Mouse (Mus musculus) hindbrain, embryonic 14.5 days (tissue): Measurements from ENCODE around the gene Nrxn1. TPM values are rescaled to one million over a fixed set of nuclear protein-coding genes. Genes with fewer than 3 reads are reported as not detected.

Experiments
- ATAC-seq: fragments of 200-750 bp; cut with Nextera tagmentation; 2 replicates; pipeline ENCODE4 v1.8.0; 2017; ENCODE audit warnings: moderate number of reproducible peaks, mild to moderate bottlenecking, moderate TSS enrichment, moderate library complexity; ENCODE audit not compliant: low FRiP score
- DNase-seq: peaks from one replicate; pipeline ENCODE4 v3.0.0-alpha.2; 2015; ENCODE audit warnings: low spot score
- H3K27ac ChIP-seq: fragments of 300-500 bp; sonication (generic); 2 replicates; pipeline ENCODE4 v1.5.1; 2014; ENCODE audit warnings: mild to moderate bottlenecking, moderate library complexity
- H3K27me3 ChIP-seq: fragments of 300-500 bp; sonication (generic); 2 replicates; pipeline ENCODE4 v1.6.1; 2014; ENCODE audit warnings: mild to moderate bottlenecking, low read length, mixed read lengths; ENCODE audit not compliant: control insufficient read depth, insufficient read depth
- H3K36me3 ChIP-seq: fragments of 300-500 bp; sonication (generic); replicated peaks from 2 replicates; pipeline ENCODE4 v1.6.1; 2014; ENCODE audit not compliant: control insufficient read depth, insufficient read depth
- H3K4me1 ChIP-seq: fragments of 300-500 bp; sonication (generic); replicated peaks from 2 replicates; pipeline ENCODE4 v1.6.1; 2014; ENCODE audit warnings: antibody characterized with exemption, low read length, mixed read lengths; ENCODE audit not compliant: control insufficient read depth, insufficient read depth
- H3K4me2 ChIP-seq: fragments of 300-500 bp; sonication (generic); replicated peaks from 2 replicates; pipeline ENCODE4 v1.6.1; 2014; ENCODE audit warnings: mild to moderate bottlenecking, moderate library complexity
- H3K4me3 ChIP-seq: fragments of 300-500 bp; sonication (generic); replicated peaks from 2 replicates; pipeline ENCODE4 v1.5.1; 2014; ENCODE audit warnings: mild to moderate bottlenecking, low read length
- H3K9ac ChIP-seq: fragments of 300-500 bp; sonication (generic); 2 replicates; pipeline ENCODE4 v1.6.1; 2014
- H3K9me3 ChIP-seq: fragments of 300-500 bp; sonication (generic); 2 replicates; pipeline ENCODE4 v1.6.1; 2016; ENCODE audit warnings: low read length; ENCODE audit not compliant: control insufficient read depth
- WGBS: fragments of 180-500 bp; shearing (Covaris S2); extraction: QIAGEN DNeasy Blood & Tissue Kit; methylation state at CpG from one replicate; pipeline ENCODE4 v1.1.7; 2014; 5-methylcytosine and 5-hydroxymethylcytosine counted together
- polyA plus RNA-seq: library from polyadenylated mRNA; unstranded; fragments of >200 nt; fragmentation: Nextera tagmentation; extraction: Ambion mirVana; gene quantifications from 2 replicates; pipeline ENCODE4 v1.2.1, GENCODE M21; 2014

Gene Nrxn1
- polyA plus RNA-seq, 1 experiment from 2014 or later = 210 TPM

DNA sequence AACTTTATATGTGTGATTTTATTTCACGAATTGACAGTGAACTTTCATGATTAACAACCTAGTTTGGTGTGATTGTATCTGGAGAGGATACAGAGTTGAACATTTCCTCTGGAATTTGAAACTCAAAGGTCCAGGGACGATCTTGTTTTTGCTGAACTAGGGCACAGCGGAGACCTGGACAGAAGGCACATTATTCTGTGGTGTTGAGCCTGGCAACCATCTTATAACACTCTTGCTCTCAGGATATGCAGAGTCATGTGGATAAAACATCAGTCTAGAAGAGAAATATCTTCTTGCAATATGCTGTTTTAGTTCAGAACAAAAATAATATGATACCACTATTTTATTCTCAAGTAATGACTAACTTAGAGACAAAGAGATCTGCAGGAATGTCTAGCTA is 464.9 kb downstream of the Nrxn1 start:
- Histone ChIP-seq H3K4me3 (no peak overlapping the region), H3K9ac (no peak overlapping the region), H3K4me1 (0 out of 2 replicates have a peak, but pooled peaks cover 3% of the 10 kb centered on the region), H3K4me2 (no peak overlapping the region), H3K27ac (no peak overlapping the region), H3K36me3 (no peaks in the 10 kb centered on the region), H3K9me3 (no peaks in the 10 kb centered on the region), H3K27me3 (no peaks in the 10 kb centered on the region)
- ATAC-seq (no peak), DNase-seq (no peak)
- WGBS = 71% methylated on average over 3 of the region's 3 CpGs

DNA sequence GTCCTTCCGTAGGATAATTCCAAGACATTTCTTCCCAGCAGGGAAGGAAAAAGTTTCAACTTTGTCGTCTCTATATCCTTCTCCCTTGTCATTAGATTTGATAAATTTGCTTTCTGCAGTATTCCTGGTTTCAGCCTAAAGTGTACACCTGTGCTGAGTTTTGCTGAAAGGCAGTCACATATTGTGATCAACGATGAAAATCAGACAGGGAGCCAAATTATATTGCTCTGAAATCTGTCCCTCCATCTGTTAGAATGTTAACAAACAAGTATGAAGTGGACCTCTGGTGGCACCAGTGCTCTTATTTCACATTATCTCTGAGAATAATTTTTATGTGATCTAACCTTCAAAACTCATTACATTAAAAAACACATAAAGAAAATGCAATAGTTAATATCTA is 465.5 kb downstream of the Nrxn1 start:
- Histone ChIP-seq H3K36me3 (no peaks in the 10 kb centered on the region), H3K27ac (no peak overlapping the region), H3K4me1 (0 out of 2 replicates have a peak, but pooled peaks cover 3% of the 10 kb centered on the region), H3K4me3 (no peak overlapping the region), H3K9me3 (no peaks in the 10 kb centered on the region), H3K9ac (no peak overlapping the region), H3K4me2 (no peak overlapping the region), H3K27me3 (no peaks in the 10 kb centered on the region)
- no peak for DNase-seq
- 64% methylated on average over 3 of the region's 3 CpGs for WGBS
- no peak for ATAC-seq

DNA sequence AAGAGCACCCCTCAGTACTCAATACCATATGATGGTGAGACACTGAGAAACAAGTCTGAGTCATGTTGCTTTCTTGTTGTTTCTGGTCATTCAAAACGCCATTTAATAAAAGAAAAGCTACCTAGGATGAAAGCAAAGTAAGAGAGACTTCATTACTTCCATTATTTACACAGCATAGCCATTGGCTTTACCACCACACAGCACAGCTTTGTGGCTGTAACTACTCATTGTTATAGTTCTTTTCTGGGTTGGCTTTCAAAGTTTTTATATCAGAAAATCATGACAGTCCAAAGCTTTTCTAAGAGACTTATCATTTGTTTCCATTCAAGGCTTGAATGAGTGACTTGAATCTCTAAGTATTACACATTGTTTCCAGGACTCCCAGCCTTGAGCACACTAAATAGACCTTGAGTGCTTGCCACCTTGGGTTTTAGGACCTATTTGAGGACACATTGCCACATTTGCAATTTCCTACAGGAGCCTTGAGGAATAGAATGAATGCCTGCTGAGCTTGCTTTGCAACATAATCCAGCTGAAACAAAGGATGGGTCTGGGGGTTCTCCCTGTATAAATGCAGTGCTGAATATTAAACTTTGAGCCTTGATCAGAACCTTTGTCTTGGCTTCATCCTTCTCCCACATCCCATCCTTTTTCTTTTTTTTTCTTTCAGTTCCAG is 468.1 kb downstream of the Nrxn1 start:
- ATAC-seq = peak; percentile 19; the same call in 1 of the 2 replicates
- H3K4me3 ChIP-seq = no peak overlapping the region
- 22% methylated on average over 1 of the region's 1 CpGs for WGBS
- H3K4me1 ChIP-seq = 0 out of 2 replicates have a peak, but pooled peaks cover 3% of the 10 kb centered on the region
- no peaks in the 10 kb centered on the region for H3K36me3 ChIP-seq
- no peaks in the 10 kb centered on the region for H3K27me3 ChIP-seq
- no peak overlapping the region for H3K4me2 ChIP-seq
- no peaks in the 10 kb centered on the region for H3K9me3 ChIP-seq
- H3K9ac ChIP-seq = no peak overlapping the region
- no peak for DNase-seq
- H3K27ac ChIP-seq = no peak overlapping the region

DNA sequence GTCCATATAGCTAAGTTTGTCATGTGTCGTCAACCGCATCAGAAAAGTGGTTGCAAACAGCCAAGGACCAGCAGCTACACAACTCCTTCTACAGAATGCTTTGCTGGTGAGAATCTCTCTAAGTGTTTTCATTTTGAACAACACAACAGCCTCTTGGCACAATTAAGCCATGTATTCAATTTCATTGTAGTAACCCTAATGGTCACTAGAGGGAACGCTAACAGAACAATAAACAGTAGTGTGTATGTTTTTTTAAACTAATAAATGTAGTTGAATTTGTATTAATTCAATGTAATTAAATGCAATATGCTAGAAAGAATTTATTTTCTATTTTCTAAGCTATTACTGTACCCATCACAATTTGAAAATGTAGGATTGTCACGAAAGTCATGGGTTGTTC is 471.0 kb downstream of the Nrxn1 start:
- Histone ChIP-seq H3K9me3 (no peaks in the 10 kb centered on the region), H3K36me3 (no peaks in the 10 kb centered on the region), H3K27me3 (no peaks in the 10 kb centered on the region), H3K9ac (no peak overlapping the region), H3K27ac (no peak overlapping the region), H3K4me2 (no peak overlapping the region), H3K4me1 (no peaks in the 10 kb centered on the region), H3K4me3 (no peak overlapping the region)
- 91% methylated on average over 4 of the region's 4 CpGs for WGBS
- no peak for DNase-seq
- ATAC-seq = no peak

DNA sequence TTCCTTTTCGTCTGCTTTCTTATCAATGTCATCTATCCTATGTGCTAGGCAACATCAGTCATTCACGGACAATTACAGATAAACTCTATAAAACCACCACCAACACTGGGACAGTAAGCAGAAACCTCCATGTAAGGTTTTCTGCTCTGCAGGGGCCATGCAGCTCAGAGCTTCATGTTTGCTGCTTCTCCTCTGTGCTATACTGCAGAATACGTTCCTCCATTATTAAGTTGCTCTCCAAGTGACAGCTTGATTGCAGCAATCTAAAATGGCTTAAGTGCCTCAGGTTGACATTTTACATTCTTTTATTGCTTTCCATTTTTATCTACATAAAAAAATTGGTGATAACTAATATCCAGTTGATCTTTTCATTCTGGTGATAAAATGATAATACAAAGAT is 477.9 kb downstream of the Nrxn1 start:
- DNase-seq = no peak
- WGBS = 74% methylated on average over 3 of the region's 3 CpGs
- no peak overlapping the region for H3K27ac ChIP-seq

DNA sequence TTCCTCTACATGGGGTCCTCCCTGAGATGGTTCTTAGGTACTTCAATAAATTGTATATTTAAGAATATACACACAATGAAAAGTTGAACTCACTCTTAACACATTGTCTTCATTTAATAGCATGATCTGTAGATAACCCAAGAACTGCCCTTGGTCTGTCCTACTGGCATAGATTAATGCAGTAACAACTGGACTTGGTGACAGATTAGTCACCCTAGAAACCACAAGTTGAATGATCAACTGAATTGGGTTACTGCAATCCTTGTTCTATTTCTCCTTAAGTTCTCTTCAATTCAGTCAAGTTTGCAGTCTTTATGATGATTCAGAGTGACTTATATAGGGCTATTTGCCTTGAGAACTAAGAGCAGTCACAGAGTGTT is 485.5 kb downstream of the Nrxn1 start:
- H3K9ac ChIP-seq = no peak overlapping the region
- H3K4me3 ChIP-seq = no peak overlapping the region
- ATAC-seq (no peak), DNase-seq (no peak)
- H3K9me3 ChIP-seq = no peaks in the 10 kb centered on the region
- no peak overlapping the region for H3K27ac ChIP-seq
- H3K36me3 ChIP-seq = no peaks in the 10 kb centered on the region
- H3K4me1 ChIP-seq = no peaks in the 10 kb centered on the region
- no peaks in the 10 kb centered on the region for H3K27me3 ChIP-seq
- no peak overlapping the region for H3K4me2 ChIP-seq

More for the DNA sequence above, 477.9 kb downstream of the Nrxn1 start:
- H3K4me2 ChIP-seq = no peak overlapping the region
- no peaks in the 10 kb centered on the region for H3K27me3 ChIP-seq
- no peak overlapping the region for H3K4me3 ChIP-seq
- H3K9ac ChIP-seq = no peak overlapping the region
- no peaks in the 10 kb centered on the region for H3K9me3 ChIP-seq
- no peak for ATAC-seq
- H3K36me3 ChIP-seq = no peaks in the 10 kb centered on the region
- H3K4me1 ChIP-seq = no peaks in the 10 kb centered on the region

DNA sequence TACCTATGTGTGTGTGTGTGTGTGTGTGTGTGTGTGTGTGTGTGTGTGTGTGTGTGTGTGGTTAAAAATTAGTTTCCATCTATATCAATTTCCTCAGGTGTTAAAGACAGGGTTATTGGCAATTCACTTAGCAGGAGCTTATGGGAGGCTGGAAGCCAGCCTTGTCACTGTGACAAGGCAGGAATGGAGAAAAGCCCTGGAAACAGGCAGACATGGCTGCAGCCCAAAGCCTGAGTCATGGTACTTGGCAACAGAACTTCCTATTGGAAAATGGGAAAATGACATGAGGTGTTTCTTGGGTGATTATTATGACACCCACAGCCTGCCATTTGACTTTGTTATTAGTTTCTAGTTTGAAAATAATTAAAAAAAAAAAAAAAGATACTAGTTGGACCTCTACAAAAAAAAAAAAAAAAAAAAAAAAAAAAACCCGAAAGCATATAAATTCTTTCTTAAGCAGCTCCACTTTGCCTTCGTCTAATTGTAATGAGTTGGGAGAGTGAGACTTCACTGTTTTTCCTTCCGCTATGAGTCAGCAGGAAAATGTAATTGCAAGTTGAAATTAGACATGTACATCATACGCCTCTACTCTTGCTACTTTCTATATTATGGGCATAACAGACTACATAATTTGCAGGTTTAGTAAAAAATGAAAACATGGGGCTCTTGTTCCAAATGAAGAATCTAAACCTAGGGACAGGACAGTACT is 486.0 kb downstream of the Nrxn1 start:
- no peaks in the 10 kb centered on the region for H3K36me3 ChIP-seq
- no peak overlapping the region for H3K27ac ChIP-seq
- ATAC-seq (no peak), DNase-seq (no peak)
- WGBS = 95% methylated on average over 4 of the region's 4 CpGs
- no peak overlapping the region for H3K4me3 ChIP-seq
- no peaks in the 10 kb centered on the region for H3K27me3 ChIP-seq
- H3K4me1 ChIP-seq = no peaks in the 10 kb centered on the region
- no peak overlapping the region for H3K9ac ChIP-seq
- no peak overlapping the region for H3K4me2 ChIP-seq
- no peaks in the 10 kb centered on the region for H3K9me3 ChIP-seq

DNA sequence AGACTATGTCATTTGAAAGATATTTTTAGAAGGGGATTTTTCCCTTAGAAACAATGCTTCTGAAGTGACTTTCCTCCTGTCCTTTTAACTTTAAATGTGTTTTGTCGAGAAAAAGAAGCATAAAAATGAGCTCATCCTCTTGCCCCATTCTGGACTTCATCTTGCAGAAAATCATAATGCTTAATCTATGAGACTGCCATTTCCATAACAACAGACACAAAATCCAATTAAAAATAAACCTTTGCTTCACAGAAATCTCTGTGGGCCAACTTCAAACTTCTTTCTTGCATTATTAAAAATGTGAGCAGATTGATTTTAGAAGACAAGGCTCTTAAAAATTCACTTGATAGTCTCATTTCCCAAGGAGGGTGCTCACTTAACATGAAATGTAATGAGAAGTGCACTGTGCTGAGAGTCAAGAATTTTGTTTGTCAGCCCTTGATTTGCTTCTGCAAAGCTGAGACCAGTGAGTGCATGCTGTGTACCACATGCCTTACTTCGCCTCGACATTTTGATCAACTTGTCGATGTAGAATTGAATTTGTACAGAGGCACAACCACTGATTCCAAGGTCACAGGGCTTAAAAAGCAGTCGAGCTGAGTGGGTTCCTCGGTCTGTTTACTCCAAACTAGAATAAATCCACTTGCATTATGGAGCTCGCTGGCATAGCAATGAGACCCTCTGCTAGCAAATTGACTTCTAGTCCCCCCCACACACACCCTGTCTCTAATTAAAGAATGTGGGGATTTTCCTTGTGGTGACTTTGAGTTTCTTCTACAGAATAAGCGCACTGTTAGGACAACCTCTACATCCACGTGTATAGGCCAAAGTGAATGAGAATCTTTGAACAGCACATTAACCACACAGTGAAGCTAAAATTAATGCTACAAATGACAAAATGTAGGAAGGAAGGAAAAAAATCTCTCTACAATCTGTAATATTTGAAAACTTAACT is 493.0 kb downstream of the Nrxn1 start:
- Histone ChIP-seq H3K36me3 (peaks cover 7% of the 10 kb centered on the region), H3K9ac (no peak overlapping the region), H3K9me3 (no peaks in the 10 kb centered on the region), H3K4me1 (no peaks in the 10 kb centered on the region), H3K27ac (no peak overlapping the region), H3K4me2 (no peak overlapping the region), H3K27me3 (no peaks in the 10 kb centered on the region), H3K4me3 (no peak overlapping the region)
- ATAC-seq (no peak), DNase-seq (no peak)
- 74% methylated on average over 9 of the region's 9 CpGs for WGBS
